Mouse (Mus musculus) hindbrain, embryonic 14.5 days (tissue): ENCODE measurements around the gene Spryd3. TPM values are rescaled to one million over a fixed set of nuclear protein-coding genes. Genes with fewer than 3 reads are reported as not detected.

ENCODE experiments used
- ATAC-seq: fragments of 200-750 bp; cut with Nextera tagmentation; 2 replicates; pipeline ENCODE4 v1.8.0; 2017; ENCODE audit warnings: moderate number of reproducible peaks, mild to moderate bottlenecking, moderate TSS enrichment, moderate library complexity; ENCODE audit not compliant: low FRiP score
- DNase-seq: peaks from one replicate; pipeline ENCODE4 v3.0.0-alpha.2; 2015; ENCODE audit warnings: low spot score
- H3K27ac ChIP-seq: fragments of 300-500 bp; sonication (generic); 2 replicates; pipeline ENCODE4 v1.5.1; 2014; ENCODE audit warnings: mild to moderate bottlenecking, moderate library complexity
- H3K27me3 ChIP-seq: fragments of 300-500 bp; sonication (generic); 2 replicates; pipeline ENCODE4 v1.6.1; 2014; ENCODE audit warnings: mild to moderate bottlenecking, low read length, mixed read lengths; ENCODE audit not compliant: control insufficient read depth, insufficient read depth
- H3K36me3 ChIP-seq: fragments of 300-500 bp; sonication (generic); replicated peaks from 2 replicates; pipeline ENCODE4 v1.6.1; 2014; ENCODE audit not compliant: control insufficient read depth, insufficient read depth
- H3K4me1 ChIP-seq: fragments of 300-500 bp; sonication (generic); replicated peaks from 2 replicates; pipeline ENCODE4 v1.6.1; 2014; ENCODE audit warnings: antibody characterized with exemption, low read length, mixed read lengths; ENCODE audit not compliant: control insufficient read depth, insufficient read depth
- H3K4me2 ChIP-seq: fragments of 300-500 bp; sonication (generic); replicated peaks from 2 replicates; pipeline ENCODE4 v1.6.1; 2014; ENCODE audit warnings: mild to moderate bottlenecking, moderate library complexity
- H3K4me3 ChIP-seq: fragments of 300-500 bp; sonication (generic); replicated peaks from 2 replicates; pipeline ENCODE4 v1.5.1; 2014; ENCODE audit warnings: mild to moderate bottlenecking, low read length
- H3K9ac ChIP-seq: fragments of 300-500 bp; sonication (generic); 2 replicates; pipeline ENCODE4 v1.6.1; 2014
- H3K9me3 ChIP-seq: fragments of 300-500 bp; sonication (generic); 2 replicates; pipeline ENCODE4 v1.6.1; 2016; ENCODE audit warnings: low read length; ENCODE audit not compliant: control insufficient read depth
- WGBS: fragments of 180-500 bp; shearing (Covaris S2); extraction: QIAGEN DNeasy Blood & Tissue Kit; methylation state at CpG from one replicate; pipeline ENCODE4 v1.1.7; 2014; 5-methylcytosine and 5-hydroxymethylcytosine counted together
- polyA plus RNA-seq: library from polyadenylated mRNA; unstranded; fragments of >200 nt; fragmentation: Nextera tagmentation; extraction: Ambion mirVana; gene quantifications from 2 replicates; pipeline ENCODE4 v1.2.1, GENCODE M21; 2014

Spryd3 gene
- polyA plus RNA-seq, 1 experiment from 2014 or later = 54.8 TPM

DNA sequence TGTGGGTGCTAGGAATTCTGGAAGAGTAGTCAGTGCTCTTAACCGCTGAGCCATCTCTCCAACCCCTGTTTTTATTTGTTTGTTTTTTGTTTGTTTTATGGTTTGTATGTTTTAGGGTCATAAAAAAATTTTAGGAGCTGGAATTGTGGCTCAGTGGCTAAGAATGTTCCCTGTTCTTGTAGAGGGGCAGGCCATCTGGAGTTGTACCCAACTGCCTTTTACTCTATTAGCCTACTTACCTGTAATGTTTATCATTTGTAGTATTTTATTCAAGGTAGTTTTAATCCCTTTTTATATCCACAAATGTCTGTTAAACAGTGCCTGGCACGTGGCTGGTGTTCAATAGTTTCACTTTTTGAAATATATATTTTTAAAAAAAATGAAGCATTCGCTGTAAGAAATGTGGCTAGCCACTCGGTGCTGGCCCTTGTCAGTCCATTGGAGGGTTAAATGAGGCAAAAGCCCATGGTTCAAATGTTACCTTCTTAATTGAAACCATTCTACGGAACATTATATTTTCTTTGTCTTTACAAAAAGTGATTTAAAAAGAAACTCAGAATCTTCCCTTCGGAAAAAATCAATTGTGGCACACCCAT, 63.0 kb downstream of the Spryd3 start:
- Histone ChIP-seq H3K27me3 (no peaks in the 10 kb centered on the region; the same call in 1 of the 2 replicates), H3K9ac (peak overlapping the region; percentile 46), H3K4me1 (peaks cover 18% of the 10 kb centered on the region), H3K36me3 (no peaks in the 10 kb centered on the region), H3K4me3 (peak overlapping the region; percentile 79), H3K4me2 (peak overlapping the region; percentile 56), H3K9me3 (no peaks in the 10 kb centered on the region), H3K27ac (peak overlapping the region; percentile 97)
- DNase-seq (no peak), ATAC-seq (peak; percentile 29; the same call in 1 of the 2 replicates)
- 15% methylated on average over 6 of the region's 6 CpGs for WGBS

DNA sequence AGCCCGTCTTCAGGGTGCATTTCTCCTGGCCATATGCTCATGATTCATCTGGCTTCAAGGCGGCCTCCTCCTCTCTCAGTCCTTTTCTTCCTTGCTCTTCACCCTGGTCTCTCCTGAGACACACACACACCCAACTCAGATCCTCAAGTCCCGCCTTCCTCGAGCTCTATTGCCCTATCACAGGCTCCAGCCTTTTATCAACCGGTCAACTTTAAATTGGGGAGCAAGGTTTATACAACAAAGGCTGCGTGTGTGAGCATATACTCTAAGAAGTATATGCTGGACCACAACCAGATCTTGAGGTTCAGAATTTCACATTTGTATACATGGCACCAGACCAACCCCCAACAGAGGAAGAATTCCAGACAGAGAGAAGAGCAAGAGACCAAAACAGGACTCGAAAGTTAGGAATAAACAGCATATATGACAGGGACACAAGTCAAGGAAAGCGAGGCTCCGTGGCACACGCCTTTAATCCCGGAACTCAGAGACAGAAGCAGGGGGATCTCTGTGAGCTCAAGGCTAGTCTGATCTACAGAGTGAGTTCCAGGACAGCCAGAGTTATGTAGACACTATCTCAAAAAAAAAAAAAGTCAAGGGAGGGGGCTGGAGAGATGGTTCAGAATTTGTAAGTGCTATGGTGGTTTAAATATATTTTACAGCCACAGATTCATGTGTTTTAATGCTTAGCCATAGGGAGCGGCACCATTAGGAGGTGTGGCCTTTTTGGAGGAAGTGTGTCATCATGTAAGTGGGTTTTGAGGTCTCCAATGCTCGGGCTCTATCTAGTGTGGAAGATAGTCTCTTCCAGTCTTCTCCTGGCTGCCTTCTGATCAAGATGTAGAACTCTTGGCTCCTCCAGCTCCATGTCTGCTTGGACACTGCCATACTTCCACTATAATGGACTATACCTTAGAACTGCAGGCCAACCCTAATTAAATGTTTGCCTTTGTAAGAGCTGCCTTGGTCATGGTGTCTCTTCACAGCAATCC, 65.3 kb downstream of the Spryd3 start:
- Histone ChIP-seq H3K9me3 (no peaks in the 10 kb centered on the region), H3K4me2 (no peak overlapping the region), H3K9ac (no peak overlapping the region), H3K27ac (no peak overlapping the region), H3K27me3 (peaks cover 14% of the 10 kb centered on the region; the same call in 1 of the 2 replicates), H3K36me3 (no peaks in the 10 kb centered on the region), H3K4me3 (no peak overlapping the region), H3K4me1 (peaks cover 12% of the 10 kb centered on the region)
- no peak for ATAC-seq
- 74% methylated on average over 13 of the region's 13 CpGs for WGBS
- no peak for DNase-seq

Other genes starting within 250 kb of the Spryd3 start
- not detected in 2 replicates for gene Krt76, start 243.3 kb downstream of the Spryd3 start, polyA plus RNA-seq
- not detected in 2 replicates for gene Krt4, start 211.5 kb downstream of the Spryd3 start, polyA plus RNA-seq
- 0.29 TPM in 1 of 2 replicates, not detected in the other for gene Krt79, start 195.9 kb downstream of the Spryd3 start, polyA plus RNA-seq
- 0.07 TPM in 1 of 2 replicates, not detected in the other for gene Krt78, start 181.9 kb downstream of the Spryd3 start, polyA plus RNA-seq
- 4.1 and 6.8 TPM in 2 replicates for gene Krt8, start 131.8 kb downstream of the Spryd3 start, polyA plus RNA-seq
- 8.6 and 15.7 TPM in 2 replicates for gene Krt18, start 108.1 kb downstream of the Spryd3 start, polyA plus RNA-seq
- gene Eif4b, start 62.5 kb downstream of the Spryd3 start, polyA plus RNA-seq = 83.6 and 93.2 TPM in 2 replicates
- gene Tns2, start 35.8 kb downstream of the Spryd3 start, polyA plus RNA-seq = 9.9 and 10.4 TPM in 2 replicates
- 1.8 and 1.9 TPM in 2 replicates for gene Igfbp6, start 8.1 kb upstream of the Spryd3 start, polyA plus RNA-seq
- gene Soat2, start 14.3 kb upstream of the Spryd3 start, polyA plus RNA-seq = 0.13 TPM in 1 of 2 replicates, not detected in the other
- gene Zfp740, start 67.0 kb upstream of the Spryd3 start, polyA plus RNA-seq = 45.4 and 47.1 TPM in 2 replicates
- 27.5 and 33.3 TPM in 2 replicates for gene Csad, start 68.5 kb upstream of the Spryd3 start, polyA plus RNA-seq
- gene Itgb7, start 95.7 kb upstream of the Spryd3 start, polyA plus RNA-seq = 0.22 and 1.1 TPM in 2 replicates
- gene Rarg, start 121.3 kb upstream of the Spryd3 start, polyA plus RNA-seq = 6.2 and 6.7 TPM in 2 replicates
- not detected in 2 replicates for gene Gm9918, start 134.3 kb upstream of the Spryd3 start, polyA plus RNA-seq
- 60.6 and 61.8 TPM in 2 replicates for gene Mfsd5, start 143.2 kb upstream of the Spryd3 start, polyA plus RNA-seq
- 6.8 and 7.0 TPM in 2 replicates for gene Espl1, start 160.0 kb upstream of the Spryd3 start, polyA plus RNA-seq
- 518 and 626 TPM in 2 replicates for gene Pfdn5, start 189.9 kb upstream of the Spryd3 start, polyA plus RNA-seq
- gene Myg1, start 195.5 kb upstream of the Spryd3 start, polyA plus RNA-seq = 77.4 and 78.4 TPM in 2 replicates
- gene Aaas, start 214.5 kb upstream of the Spryd3 start, polyA plus RNA-seq = 30.7 and 33.8 TPM in 2 replicates
- 0.64 and 0.82 TPM in 2 replicates for gene Sp7, start 230.9 kb upstream of the Spryd3 start, polyA plus RNA-seq